Mouse (Mus musculus) spleen, adult 2 months (tissue): ENCODE measurements around the gene 1190005I06Rik.

Source experiments
- CTCF ChIP-seq: fragments of 200-500 bp; IDR thresholded peaks from 2 replicates; pipeline ENCODE4 v1.5.1; 2011; ENCODE audit warnings: mild to moderate bottlenecking, inconsistent platforms; ENCODE audit not compliant: insufficient read depth, insufficient read length, insufficient replicate concordance; ENCODE audit errors: extremely low read depth
- POLR2A ChIP-seq: fragments of 200-500 bp; IDR thresholded peaks from 2 replicates; pipeline ENCODE4 v1.6.1; 2011; ENCODE audit warnings: low read depth, low read length, inconsistent platforms

DNA sequence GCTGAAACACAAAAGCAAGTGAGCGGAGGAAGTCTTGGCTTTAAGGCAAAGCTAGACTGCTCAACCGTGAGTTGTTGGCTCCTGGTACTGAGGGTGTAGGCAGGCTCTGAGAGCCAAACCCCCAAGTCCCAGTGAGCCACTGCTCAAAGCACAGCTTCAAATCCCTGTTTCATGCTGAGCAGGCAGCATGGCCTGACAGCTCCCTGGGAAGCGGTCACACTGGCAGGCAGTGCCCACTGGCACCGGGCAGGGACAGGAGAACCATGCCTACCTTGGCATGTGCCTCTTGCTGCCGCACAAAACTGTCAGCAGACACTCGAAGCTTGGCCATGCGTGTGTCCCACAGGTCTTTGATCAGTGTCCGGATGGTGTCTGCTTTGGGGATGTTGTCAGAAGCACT lies 65.6 kb downstream of the 1190005I06Rik start:
- TF ChIP-seq CTCF (no peak), POLR2A (no peak)
